Mouse (Mus musculus) heart, adult 2 months (tissue): Measurements from ENCODE around the gene Vamp4.

Source experiments
- EP300 ChIP-seq: fragments of 200-500 bp; IDR thresholded peaks from 2 replicates; pipeline ENCODE4 v1.6.1; 2011; ENCODE audit warnings: low read depth, low read length, control low read depth; ENCODE audit not compliant: insufficient read depth
- POLR2A ChIP-seq: fragments of 200-500 bp; IDR thresholded peaks from 2 replicates; pipeline ENCODE4 v1.6.1; 2011; ENCODE audit warnings: mild to moderate bottlenecking, low read depth, low read length, control low read depth; ENCODE audit not compliant: insufficient read depth

DNA sequence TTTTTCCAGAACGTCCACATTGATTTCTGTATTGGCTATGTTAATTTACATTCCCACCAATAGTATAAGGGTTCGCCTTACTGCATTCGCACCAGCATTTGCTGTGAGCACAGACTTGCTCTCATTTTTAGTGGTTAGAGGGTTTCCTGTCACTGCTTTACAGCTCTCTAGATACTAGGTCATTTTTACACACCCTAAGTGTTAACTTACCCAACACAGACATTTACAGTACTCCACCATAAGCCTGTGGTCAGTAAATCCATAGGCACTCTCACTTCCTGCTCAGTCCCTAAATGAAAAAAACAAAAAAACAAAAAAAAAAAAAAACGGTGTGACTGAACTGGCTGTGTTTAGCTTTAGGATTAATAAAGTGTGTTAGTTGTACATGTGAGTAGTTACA is 16.0 kb downstream of the Vamp4 start:
- TF ChIP-seq EP300 (no peak), POLR2A (no peak)
